Mouse (Mus musculus): ENCODE results near the gene Coro2b.

Gene Coro2b

GRCm38 (mm10) chr9:62536655-62537631 is at the start of gene Coro2b:
Gene Coro2b (minus strand): TSS chr9:62537044.
- peak; percentile 85 for DNase-seq

GRCm38 (mm10) chr9:62577558-62577957 is 40.7 kb upstream of the Coro2b start:
- DNase-seq, result no peak

GRCm38 (mm10) chr9:62569121-62569520 is 32.3 kb upstream of the Coro2b start:
- DNase-seq, result no peak

- DNase-seq, result no peak
Measured at GRCm38 (mm10) chr9:62567818-62568217, 31.0 kb upstream of the Coro2b start.

GRCm38 (mm10) chr9:62562236-62562635 is 25.4 kb upstream of the Coro2b start:
- DNase-seq, result no peak

GRCm38 (mm10) chr9:62560432-62560831 is 23.6 kb upstream of the Coro2b start:
- DNase-seq, result no peak

- peak; percentile 83 for DNase-seq
Measured at GRCm38 (mm10) chr9:62560006-62560405, 23.2 kb upstream of the Coro2b start.

- DNase-seq, result no peak
Measured at GRCm38 (mm10) chr9:62559446-62559845, 22.6 kb upstream of the Coro2b start.

- peak; percentile 19 for DNase-seq
Measured at GRCm38 (mm10) chr9:62558058-62558457, 21.2 kb upstream of the Coro2b start.

GRCm38 (mm10) chr9:62556748-62557147 is 19.9 kb upstream of the Coro2b start:
- DNase-seq, result peak; percentile 5

GRCm38 (mm10) chr9:62555258-62555856 is 18.5 kb upstream of the Coro2b start:
- DNase-seq, result peak; percentile 46

GRCm38 (mm10) chr9:62554606-62555005 is 17.8 kb upstream of the Coro2b start:
- DNase-seq, result no peak

GRCm38 (mm10) chr9:62553366-62553940 is 16.6 kb upstream of the Coro2b start:
- peak; percentile 84 for DNase-seq

- peak; percentile 51 for DNase-seq
Measured at GRCm38 (mm10) chr9:62551531-62551930, 14.7 kb upstream of the Coro2b start.

- DNase-seq, result peak; percentile 97
Measured at GRCm38 (mm10) chr9:62550661-62551093, 13.8 kb upstream of the Coro2b start.

- peak; percentile 93 for DNase-seq
Measured at GRCm38 (mm10) chr9:62549809-62550208, 13.0 kb upstream of the Coro2b start.

GRCm38 (mm10) chr9:62547476-62547875 is 10.6 kb upstream of the Coro2b start:
- DNase-seq, result peak; percentile 59

GRCm38 (mm10) chr9:62544856-62545255 is 8.0 kb upstream of the Coro2b start:
- peak; percentile 20 for DNase-seq

- peak; percentile 23 for DNase-seq
Measured at GRCm38 (mm10) chr9:62543878-62544277, 7.0 kb upstream of the Coro2b start.

- no peak for DNase-seq
Measured at GRCm38 (mm10) chr9:62541606-62542005, 4.8 kb upstream of the Coro2b start.

- peak; percentile 77 for DNase-seq
Measured at GRCm38 (mm10) chr9:62541182-62541581, 4.3 kb upstream of the Coro2b start.

GRCm38 (mm10) chr9:62540736-62541135 is 3.9 kb upstream of the Coro2b start:
- DNase-seq, result peak; percentile 95

- DNase-seq, result no peak
Measured at GRCm38 (mm10) chr9:62540166-62540565, 3.3 kb upstream of the Coro2b start.

Measured in cerebellum, adult 11-12 months (tissue).